Mouse (Mus musculus): ENCODE measurements around the gene Gpatch3. TPM values are rescaled to one million over a fixed set of nuclear protein-coding genes. Genes with fewer than 3 reads are reported as not detected.

The Gpatch3 gene
- total RNA-seq (2022), result 1 to 10 TPM; 7.5 to 9.8 (median 8.8) TPM

- peak; percentile 89 to 92 for DNase-seq (ENCODE audit: low spot score in 2 of 2)
These were observed at the start of gene Gpatch3 for GRCm38 (mm10) chr4:133574070-133574842. TSS of gene Gpatch3 (plus strand) at chr4:133574745.

- DNase-seq (ENCODE audit: low spot score in 2 of 2), result no peak
These were observed 46.8 kb upstream of the Gpatch3 start for GRCm38 (mm10) chr4:133527788-133528187.

GRCm38 (mm10) chr4:133532777-133533176, 41.8 kb upstream of the Gpatch3 start:
- DNase-seq (ENCODE audit: low spot score in 2 of 2), result no peak

DNA sequence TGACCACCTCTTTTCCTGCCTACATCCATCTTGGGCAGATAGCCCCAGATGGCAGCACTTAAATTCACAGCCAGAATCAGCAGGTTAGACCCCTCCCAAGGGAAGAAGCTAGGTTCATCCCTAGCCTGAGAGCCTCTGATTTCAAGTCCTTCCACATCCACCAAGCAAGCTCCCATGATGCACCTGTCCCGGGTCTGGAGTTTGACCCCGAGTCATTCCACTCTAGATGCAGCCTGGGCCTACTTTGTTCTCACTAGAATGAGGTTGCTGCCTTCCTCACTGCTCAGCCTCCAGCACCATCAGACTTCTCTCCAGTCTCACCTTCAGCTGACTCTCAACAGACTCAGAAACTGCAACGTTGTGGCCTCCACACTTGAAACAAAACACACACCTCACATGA, 38.5 kb upstream of the Gpatch3 start:
- DNase-seq (ENCODE audit: low spot score in 2 of 2), result no peak

DNA sequence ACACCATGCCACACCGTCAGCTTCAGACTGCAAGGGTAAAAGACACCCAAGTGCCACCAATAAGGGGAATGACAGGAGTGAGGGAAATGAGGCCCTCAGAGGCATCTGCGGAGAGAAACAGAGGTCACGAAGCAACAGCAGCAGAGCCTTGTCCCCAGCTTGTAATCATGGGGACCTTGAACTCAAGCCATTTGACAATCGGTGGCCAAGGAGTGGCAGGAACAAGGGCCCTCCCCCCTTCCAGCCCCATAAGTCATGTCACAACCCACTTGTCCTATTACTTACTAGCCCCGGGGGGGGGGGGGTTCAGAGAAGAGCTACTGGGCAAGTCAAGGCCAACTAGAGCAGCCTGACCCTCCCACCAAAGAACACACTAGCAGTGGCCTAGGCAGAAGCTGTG, 37.9 kb upstream of the Gpatch3 start:
- no peak for DNase-seq (ENCODE audit: low spot score in 2 of 2)

DNA sequence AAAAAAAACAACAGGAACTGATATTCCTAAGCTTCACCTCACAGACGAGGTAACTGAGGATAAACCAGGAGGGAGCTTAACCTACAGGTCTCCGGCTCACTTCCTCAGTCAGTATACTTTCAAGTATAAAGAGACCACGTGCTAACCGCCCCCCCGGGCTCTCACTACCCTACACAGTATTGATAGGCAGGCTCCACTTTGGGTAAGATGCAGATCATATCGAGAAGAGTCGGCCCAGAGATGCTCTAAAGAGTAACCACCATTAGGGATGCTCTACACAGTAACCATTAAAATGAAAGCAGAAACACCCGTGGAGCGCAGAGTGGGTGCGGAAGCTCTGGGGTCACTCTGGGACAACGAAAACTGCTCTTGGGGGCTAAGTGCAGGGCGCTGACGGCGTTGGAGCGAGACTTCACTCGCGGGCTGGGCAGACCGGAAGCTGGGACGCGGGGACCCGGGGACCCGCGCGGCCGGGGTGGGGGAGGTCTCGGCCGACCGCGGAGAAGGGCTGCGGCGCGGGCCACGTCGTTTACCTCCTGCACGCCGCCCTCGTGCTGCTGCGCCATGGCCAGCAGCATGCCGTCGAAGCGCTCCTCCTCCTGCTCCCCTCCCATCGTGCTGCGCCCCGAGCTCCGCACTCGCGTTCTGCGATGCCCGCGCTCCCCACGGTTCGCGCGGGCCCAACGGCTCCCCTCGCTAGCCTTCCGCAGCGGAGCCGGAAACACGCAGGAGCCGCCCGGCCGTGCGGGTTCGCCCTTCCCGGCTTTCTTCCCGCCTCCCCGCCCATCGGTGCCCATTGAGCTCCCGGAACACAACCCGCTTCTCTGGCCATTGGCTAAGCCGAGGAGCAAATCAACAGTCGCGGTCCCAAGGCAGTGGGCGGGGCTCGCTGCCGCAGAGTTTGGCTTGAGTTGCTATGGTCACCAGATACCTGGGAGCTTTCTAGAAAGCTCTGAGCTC, 29.0 kb upstream of the Gpatch3 start, which contains the start of gene Nudc:
Nudc (minus strand) TSS at position 725 of the 960 bp plus-strand sequence.
- peak; percentile 93 to 94 for DNase-seq (ENCODE audit: low spot score in 2 of 2)

DNA sequence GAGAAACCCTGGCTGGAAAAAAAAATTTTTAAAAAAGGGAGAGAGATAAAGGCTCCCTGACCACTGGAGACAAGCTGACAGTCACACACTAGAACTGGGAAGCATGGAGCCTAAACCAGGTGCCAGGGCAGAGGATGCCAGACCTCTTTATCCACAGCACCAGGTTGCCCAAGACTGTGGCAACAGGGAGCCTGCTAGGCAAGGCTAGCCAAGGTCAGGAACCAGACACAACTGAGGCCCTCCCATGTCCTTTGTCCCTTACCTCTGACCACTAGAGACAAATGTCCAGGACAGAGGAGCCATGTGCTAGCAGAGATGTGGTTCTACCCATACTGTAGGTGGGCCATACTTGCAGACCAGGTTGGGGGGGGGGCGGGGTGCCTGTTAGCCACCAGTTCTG, 22.5 kb upstream of the Gpatch3 start:
- no peak for DNase-seq (ENCODE audit: low spot score in 2 of 2)

DNA sequence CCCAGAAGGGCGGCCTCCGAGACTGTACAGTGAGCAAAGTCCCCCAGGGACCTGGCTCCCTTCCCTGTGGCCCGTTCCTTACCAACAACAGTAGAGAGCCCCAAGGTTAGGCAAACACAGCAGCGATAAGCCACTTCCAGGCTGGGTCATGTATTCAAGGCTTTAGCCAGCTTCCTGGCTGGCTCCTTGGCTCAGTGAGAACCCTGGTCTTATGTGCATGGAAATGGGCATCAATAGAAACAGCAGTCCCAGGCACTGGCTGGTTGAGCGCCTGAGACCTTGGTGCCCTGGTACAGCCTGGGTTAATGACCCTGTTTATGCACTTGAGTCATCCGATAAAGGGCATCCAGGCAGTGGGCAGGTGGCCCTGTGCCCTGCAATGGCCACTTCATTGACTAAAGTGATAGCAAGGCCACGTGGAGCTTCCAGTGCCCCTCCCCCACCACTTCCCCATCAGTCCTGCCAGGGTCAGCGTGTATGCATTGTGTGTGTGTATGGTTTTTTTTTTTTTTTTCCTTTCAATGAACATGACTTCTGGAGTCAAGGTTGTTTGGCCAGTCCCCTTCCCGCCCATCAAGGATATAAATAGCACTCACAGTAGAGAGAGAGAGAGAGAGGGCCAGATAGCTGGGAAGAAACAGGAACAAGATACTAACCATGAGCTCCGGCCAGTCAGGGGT, 21.6 kb upstream of the Gpatch3 start, which contains the start of gene Nr0b2:
Nr0b2 (plus strand) TSS at position 609 of the 680 bp plus-strand sequence.
- no peak for DNase-seq (ENCODE audit: low spot score in 2 of 2)

GRCm38 (mm10) chr4:133553448-133554330, 20.9 kb upstream of the Gpatch3 start:
- DNase-seq (ENCODE audit: low spot score in 2 of 2), result no peak

GRCm38 (mm10) chr4:133557041-133557717, 17.4 kb upstream of the Gpatch3 start:
- DNase-seq (ENCODE audit: low spot score in 2 of 2), result no peak

- no peak for DNase-seq (ENCODE audit: low spot score in 2 of 2)
These were observed 14.7 kb upstream of the Gpatch3 start for GRCm38 (mm10) chr4:133559846-133560245.

- DNase-seq (ENCODE audit: low spot score in 2 of 2), result no peak
These were observed 12.9 kb upstream of the Gpatch3 start for GRCm38 (mm10) chr4:133561622-133562021.

DNA sequence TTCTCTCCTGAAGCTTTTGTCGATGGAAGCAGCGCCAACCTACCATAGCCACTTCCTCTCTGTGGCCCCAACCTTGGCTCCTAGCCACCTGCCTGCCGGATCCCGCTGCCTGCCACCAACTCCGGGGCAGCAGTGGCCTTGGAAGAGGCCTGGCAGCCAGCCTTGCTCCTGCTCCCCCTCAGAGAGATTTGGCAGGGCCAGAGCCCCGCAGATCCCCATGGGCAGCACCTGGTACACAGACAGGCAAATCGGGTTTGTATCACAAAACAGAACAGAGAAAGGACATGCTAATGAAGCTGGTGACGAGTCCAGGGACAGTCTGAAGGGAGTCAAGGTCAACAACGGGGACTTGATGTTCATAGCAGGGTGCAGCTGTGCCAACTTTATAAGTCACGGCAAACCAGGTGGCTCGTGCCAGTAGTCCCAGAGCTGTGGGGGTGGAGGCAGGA, 11.4 kb upstream of the Gpatch3 start:
- no peak for DNase-seq (ENCODE audit: low spot score in 2 of 2)

GRCm38 (mm10) chr4:133567251-133567650, 7.3 kb upstream of the Gpatch3 start:
- no peak for DNase-seq (ENCODE audit: low spot score in 2 of 2)

GRCm38 (mm10) chr4:133569291-133570065, 5.1 kb upstream of the Gpatch3 start:
- no peak for DNase-seq (ENCODE audit: low spot score in 2 of 2)

DNA sequence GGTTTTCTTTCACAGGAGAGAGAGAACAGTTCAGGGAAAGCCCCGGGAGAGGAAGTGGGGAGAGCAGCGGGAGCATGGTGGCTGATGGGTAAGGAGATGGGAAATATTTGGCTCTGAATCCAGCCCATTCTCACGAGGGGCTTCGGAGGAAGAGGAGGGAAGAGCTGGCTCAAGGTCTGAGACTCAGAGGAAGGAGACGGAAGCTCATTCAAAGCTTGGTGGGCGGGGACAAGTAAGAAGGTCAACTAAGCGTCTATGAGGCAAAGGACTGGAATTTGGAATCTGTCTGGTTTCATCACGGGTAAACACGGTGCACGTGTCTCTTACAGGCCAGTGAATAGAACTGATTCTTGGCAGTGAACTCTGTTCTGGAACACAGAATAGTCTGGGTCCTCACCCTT, 4.5 kb upstream of the Gpatch3 start:
- no peak for DNase-seq (ENCODE audit: low spot score in 2 of 2)

- DNase-seq (ENCODE audit: low spot score in 2 of 2), result no peak
These were observed 278 bp downstream of the Gpatch3 start for GRCm38 (mm10) chr4:133574843-133575202.

- DNase-seq (ENCODE audit: low spot score in 2 of 2), result no peak
These were observed 3.4 kb downstream of the Gpatch3 start for GRCm38 (mm10) chr4:133577983-133578382.

DNA sequence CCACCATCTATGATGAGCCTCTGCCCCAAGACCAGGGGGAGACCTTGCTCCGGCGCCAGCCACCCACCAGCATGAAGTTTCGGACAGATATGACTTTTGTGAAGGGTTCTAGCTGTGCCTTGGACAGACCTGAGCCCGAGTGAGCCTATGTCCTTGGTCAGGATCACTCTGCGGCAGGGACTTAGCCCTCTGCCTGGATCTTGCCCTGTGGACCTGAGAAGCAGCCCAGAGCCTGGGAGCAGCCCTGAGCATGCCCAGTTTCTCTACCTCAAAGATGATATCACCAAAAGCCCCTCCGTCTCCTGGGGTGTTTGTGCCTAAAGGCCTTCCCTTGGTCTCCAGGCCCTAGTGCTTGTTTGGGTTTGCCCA, 9.1 kb downstream of the Gpatch3 start:
- no peak for DNase-seq (ENCODE audit: low spot score in 2 of 2)

Data from layer of hippocampus, adult 8-10 months (tissue).